Mouse (Mus musculus) layer of hippocampus, adult 8-10 months (tissue): ENCODE results near the gene Slit2. TPM values are rescaled to one million over a fixed set of nuclear protein-coding genes. Genes with fewer than 3 reads are reported as not detected.

Source experiments
- DNase-seq, 2 experiments: peaks; one replicate each; pipeline ENCODE4 v3.0.0; 2022; ENCODE audit warnings: low spot score in 2 of 2
- total RNA-seq, 4 experiments: library from RNA; stranded (reverse); gene quantifications; 2 replicates each; pipeline ENCODE4 v1.2.4; 2022

The Slit2 gene
- total RNA-seq, 4 experiments from 2014 or later: 33.1 to 46.2 (median 41.9) TPM

GRCm38 (mm10) chr5:48050637-48051314 is 67.8 kb downstream of the Slit2 start:
- no peak for DNase-seq

- peak in 1 of 2 experiments; percentile 15 for DNase-seq
Observed at GRCm38 (mm10) chr5:48058612-48059011, 75.7 kb downstream of the Slit2 start.

- DNase-seq: no peak
Observed at GRCm38 (mm10) chr5:48060715-48061114, 77.8 kb downstream of the Slit2 start.

GRCm38 (mm10) chr5:48078730-48079129 is 95.8 kb downstream of the Slit2 start:
- no peak for DNase-seq

GRCm38 (mm10) chr5:48081223-48081881 is 98.4 kb downstream of the Slit2 start:
- no peak for DNase-seq

GRCm38 (mm10) chr5:48113400-48113799 is 130.5 kb downstream of the Slit2 start:
- DNase-seq: no peak

- no peak for DNase-seq
Observed at GRCm38 (mm10) chr5:48114969-48115537, 132.1 kb downstream of the Slit2 start.

- no peak for DNase-seq
Observed at GRCm38 (mm10) chr5:48122651-48123050, 139.7 kb downstream of the Slit2 start.

- no peak for DNase-seq
Observed at GRCm38 (mm10) chr5:48125770-48126423, 143.0 kb downstream of the Slit2 start.

GRCm38 (mm10) chr5:48129981-48130380 is 147.0 kb downstream of the Slit2 start:
- DNase-seq: peak; percentile 24 to 41

GRCm38 (mm10) chr5:48136571-48136970 is 153.6 kb downstream of the Slit2 start:
- DNase-seq: peak in 1 of 2 experiments; percentile 39

GRCm38 (mm10) chr5:48138849-48139487 is 156.0 kb downstream of the Slit2 start:
- DNase-seq: no peak

GRCm38 (mm10) chr5:48139488-48139862 is 156.5 kb downstream of the Slit2 start:
- no peak for DNase-seq

- no peak for DNase-seq
Observed at GRCm38 (mm10) chr5:48146082-48146481, 163.1 kb downstream of the Slit2 start.

- DNase-seq: no peak
Observed at GRCm38 (mm10) chr5:48160829-48161228, 177.9 kb downstream of the Slit2 start.

GRCm38 (mm10) chr5:48181646-48182302 is 198.8 kb downstream of the Slit2 start:
- DNase-seq: no peak

- DNase-seq: no peak
Observed at GRCm38 (mm10) chr5:48184358-48184757, 201.4 kb downstream of the Slit2 start.

GRCm38 (mm10) chr5:48187819-48188218 is 204.9 kb downstream of the Slit2 start:
- DNase-seq: no peak

- DNase-seq: no peak
Observed at GRCm38 (mm10) chr5:48199380-48199779, 216.4 kb downstream of the Slit2 start.

- DNase-seq: no peak
Observed at GRCm38 (mm10) chr5:48215248-48215647, 232.3 kb downstream of the Slit2 start.

- no peak for DNase-seq
Observed at GRCm38 (mm10) chr5:48219624-48220155, 236.8 kb downstream of the Slit2 start.
